Mouse (Mus musculus) Patski (cell line): ENCODE data around the gene Eng. TPM values are rescaled to one million over a fixed set of nuclear protein-coding genes. Genes with fewer than 3 reads are reported as not detected.
A peak's percentile ranks its signal among the peaks of the same experiment; 100 is the strongest.

Source experiments
- ATAC-seq: fragments of 100-300 bp; one replicate; pipeline ENCODE4 v1.8.0; 2021
- CTCF ChIA-PET: fragments of 350-600 bp; sonication (Branson Sonifier 250); formaldehyde crosslinking; loops from one replicate; lab custom pipeline; 2022; ENCODE audit warnings: inconsistent platforms; lab: Charles Lee
- POLR2A ChIA-PET: fragments of 350-600 bp; sonication (Branson Sonifier 250); formaldehyde crosslinking; loops from one replicate; lab custom pipeline; 2022; ENCODE audit warnings: antibody characterized with exemption, inconsistent platforms; lab: Charles Lee
- DNase-seq: peaks from one replicate; pipeline ENCODE4 v3.0.0-alpha.2; 2011; ENCODE audit warnings: low read depth, low spot score
- H3K27me3 ChIP-seq: fragments of 371-371 bp; one replicate; pipeline ENCODE4 v1.5.1; 2021
- CTCF ChIP-seq: fragments of 100-300 bp; IDR thresholded peaks from one replicate; pipeline ENCODE4 v1.5.1; 2021
- in situ Hi-C: fragments of 300-500 bp; cut with MboI; formaldehyde crosslinking; loops from 3 replicates; pipeline ENCODE4 v1.11.1; 2018; ENCODE audit warnings: low pct_unique_long_range_greater_than_20kb, mixed read lengths
- polyA plus RNA-seq: library from polyadenylated mRNA; unstranded; gene quantifications from one replicate; pipeline ENCODE4 v1.2.3, GENCODE M21; 2021

Eng gene
- polyA plus RNA-seq, 1 experiment from 2014 or later = 1.5 TPM

GRCm38 (mm10) chr2:32676821-32677220, 30.4 kb downstream of the Eng start:
- no peak for DNase-seq

GRCm38 (mm10) chr2:32677683-32678082, 31.3 kb downstream of the Eng start:
- CTCF ChIA-PET = interaction anchor here (1.5 kb wide), 1 partner anchor 46 kb away, joined by 6 read pairs; no protein-coding TSS in a partner anchor

More at GRCm38 (mm10) chr2:32676821-32677220, 30.4 kb downstream of the Eng start:
- H3K27me3 ChIP-seq = no peaks in the 10 kb centered on the region
- ChIA-PET CTCF (interaction anchor here (1.5 kb wide), 1 partner anchor 45 kb away, joined by 6 read pairs; no protein-coding TSS in a partner anchor), POLR2A (no interaction called here)
- TF ChIP-seq CTCF = no peak
- ATAC-seq = no peak
- in situ Hi-C loops = no loop called here

DNA sequence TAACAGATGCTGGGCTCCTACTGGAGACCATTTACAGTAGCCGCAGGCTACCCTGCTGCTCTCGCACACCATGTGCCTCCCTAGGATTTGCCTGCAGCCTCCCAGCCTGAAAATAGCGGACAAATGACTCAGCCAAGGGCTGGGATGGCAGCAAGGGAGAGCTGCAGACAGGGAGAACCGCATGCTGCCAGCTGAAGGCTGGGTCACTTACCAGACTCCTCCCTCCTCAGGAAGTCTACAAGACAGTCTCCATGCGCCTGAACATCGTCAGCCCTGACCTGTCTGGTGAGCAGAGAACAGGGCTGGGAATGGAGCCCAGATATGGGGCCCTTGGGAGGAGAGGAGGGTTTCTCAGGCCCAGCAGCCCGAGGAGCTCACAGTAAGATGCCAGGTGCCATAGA, 33.7 kb downstream of the Eng start:
- ChIA-PET POLR2A (interaction anchor here (0.8 to 1.5 kb wide), 2 partner anchors 12 to 68 kb away, joined by 3 to 5 read pairs; no protein-coding TSS in a partner anchor), CTCF (interaction anchor here (1.1 to 2.7 kb wide), 4 partner anchors 9 to 48 kb away, joined by 3 to 17 read pairs (median 8); no protein-coding TSS in a partner anchor)
- ATAC-seq (peak; percentile 92), DNase-seq (peak; percentile 78)
- H3K27me3 ChIP-seq = no peaks in the 10 kb centered on the region
- no peak for TF ChIP-seq CTCF
- in situ Hi-C loops = no loop called here

More at GRCm38 (mm10) chr2:32677683-32678082, 31.3 kb downstream of the Eng start:
- TF ChIP-seq CTCF = no peak
- H3K27me3 ChIP-seq = no peaks in the 10 kb centered on the region
- ATAC-seq = no peak
- no peak for DNase-seq
- POLR2A ChIA-PET = interaction anchor here (0.9 kb wide), 1 partner anchor 45 kb away, joined by 3 read pairs; no protein-coding TSS in a partner anchor
- in situ Hi-C loops = no loop called here

DNA sequence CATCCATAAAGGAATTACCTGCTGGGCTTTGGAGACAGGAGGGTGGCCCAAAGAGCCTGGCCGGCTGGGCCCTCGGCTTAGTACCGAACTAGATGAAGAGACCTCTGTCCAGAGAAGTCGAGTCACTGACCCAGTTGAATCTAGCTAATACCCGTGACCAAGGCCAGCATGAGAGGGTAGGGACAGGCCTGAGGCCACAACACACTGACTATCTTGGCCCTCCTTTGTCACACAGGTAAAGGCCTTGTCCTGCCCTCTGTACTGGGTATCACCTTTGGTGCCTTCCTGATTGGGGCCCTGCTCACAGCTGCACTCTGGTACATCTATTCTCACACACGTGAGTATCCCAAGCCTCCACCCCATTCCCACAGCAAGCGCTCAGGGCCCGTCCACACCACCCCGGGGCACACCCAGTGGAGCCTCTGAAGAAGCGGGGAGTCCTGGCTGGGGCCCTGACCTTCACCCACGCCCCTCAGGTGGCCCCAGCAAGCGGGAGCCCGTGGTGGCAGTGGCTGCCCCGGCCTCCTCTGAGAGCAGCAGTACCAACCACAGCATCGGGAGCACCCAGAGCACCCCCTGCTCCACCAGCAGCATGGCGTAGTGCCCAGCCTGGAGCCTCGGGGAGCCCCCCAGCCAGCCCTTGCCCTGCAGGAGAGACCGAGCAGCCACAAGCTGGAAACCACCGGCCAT, 34.7 kb downstream of the Eng start:
- H3K27me3 ChIP-seq = no peaks in the 10 kb centered on the region
- TF ChIP-seq CTCF = no peak
- no peak for ATAC-seq
- ChIA-PET POLR2A (no interaction called here), CTCF (interaction anchor here (2.7 kb wide), 1 partner anchor 8 kb away, joined by 17 read pairs; no protein-coding TSS in a partner anchor)
- in situ Hi-C loops = no loop called here
- no peak for DNase-seq

DNA sequence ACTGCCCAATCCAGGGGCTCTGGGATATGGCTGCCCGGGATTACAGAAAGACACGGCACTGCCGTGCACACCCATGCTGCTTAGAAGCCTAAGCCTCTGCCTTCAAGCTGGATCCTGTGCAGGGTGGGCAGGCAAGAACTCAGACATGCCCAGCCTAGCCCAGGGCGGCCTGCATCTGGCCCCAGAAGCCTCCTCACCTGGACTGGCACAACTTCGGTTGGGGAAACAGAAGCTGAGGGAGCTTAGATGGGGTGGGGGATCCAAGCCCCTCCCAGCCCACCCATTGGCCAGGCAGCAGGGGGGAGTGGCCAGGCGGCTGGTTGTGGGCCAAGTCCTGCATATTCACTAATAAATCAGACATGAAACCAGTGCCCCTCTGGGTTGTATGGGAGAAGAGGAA, 35.4 kb downstream of the Eng start:
- CTCF ChIA-PET = interaction anchor here (2.7 kb wide), 1 partner anchor 7 kb away, joined by 17 read pairs; no protein-coding TSS in a partner anchor
- no peaks in the 10 kb centered on the region for H3K27me3 ChIP-seq
- POLR2A ChIA-PET = no interaction called here
- no peak for DNase-seq
- ATAC-seq = no peak
- no peak for TF ChIP-seq CTCF
- in situ Hi-C loops = no loop called here

DNA sequence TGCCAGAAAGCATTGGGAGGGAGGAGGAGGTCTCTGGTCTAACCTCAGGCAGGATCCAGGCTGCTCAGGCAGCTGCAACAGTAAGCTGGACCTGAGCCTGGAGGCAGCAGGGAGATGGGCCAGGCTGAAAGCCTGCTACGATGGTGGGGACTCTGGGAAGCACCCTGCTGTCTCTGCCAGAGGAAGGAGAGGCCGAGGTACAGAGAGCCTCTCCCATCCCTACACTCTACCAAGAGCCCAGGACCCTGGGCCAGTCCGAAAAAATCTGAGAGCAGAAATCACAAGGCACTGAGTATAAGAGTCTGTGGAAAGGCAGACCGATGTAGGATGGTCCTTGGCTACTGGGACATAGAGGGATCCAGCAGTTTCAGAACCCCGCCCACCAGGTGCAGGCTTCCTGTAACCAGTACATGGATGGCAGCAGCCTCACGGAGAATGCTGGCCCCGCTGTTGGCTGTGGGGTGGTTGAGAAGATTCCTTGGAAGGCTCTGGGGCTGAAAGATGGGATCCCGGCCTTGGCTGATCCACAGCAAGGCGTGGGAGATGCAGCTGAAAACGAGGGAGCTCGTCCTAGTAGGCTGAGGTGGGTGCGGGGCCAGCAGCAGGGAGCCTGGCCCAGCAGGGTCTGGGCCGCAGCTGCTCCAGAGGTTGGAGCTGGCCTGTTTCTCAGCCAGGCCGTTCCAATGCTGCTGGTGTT, 36.5 kb downstream of the Eng start:
- no peaks in the 10 kb centered on the region for H3K27me3 ChIP-seq
- TF ChIP-seq CTCF = no peak
- CTCF ChIA-PET = no interaction called here
- POLR2A ChIA-PET = no interaction called here
- in situ Hi-C loops = no loop called here
- DNase-seq = no peak
- no peak for ATAC-seq

GRCm38 (mm10) chr2:32683701-32684100, 37.3 kb downstream of the Eng start:
- H3K27me3 ChIP-seq = no peaks in the 10 kb centered on the region
- ATAC-seq (no peak), DNase-seq (no peak)
- POLR2A ChIA-PET = no interaction called here
- CTCF ChIA-PET = no interaction called here
- in situ Hi-C loops = no loop called here
- TF ChIP-seq CTCF = no peak

DNA sequence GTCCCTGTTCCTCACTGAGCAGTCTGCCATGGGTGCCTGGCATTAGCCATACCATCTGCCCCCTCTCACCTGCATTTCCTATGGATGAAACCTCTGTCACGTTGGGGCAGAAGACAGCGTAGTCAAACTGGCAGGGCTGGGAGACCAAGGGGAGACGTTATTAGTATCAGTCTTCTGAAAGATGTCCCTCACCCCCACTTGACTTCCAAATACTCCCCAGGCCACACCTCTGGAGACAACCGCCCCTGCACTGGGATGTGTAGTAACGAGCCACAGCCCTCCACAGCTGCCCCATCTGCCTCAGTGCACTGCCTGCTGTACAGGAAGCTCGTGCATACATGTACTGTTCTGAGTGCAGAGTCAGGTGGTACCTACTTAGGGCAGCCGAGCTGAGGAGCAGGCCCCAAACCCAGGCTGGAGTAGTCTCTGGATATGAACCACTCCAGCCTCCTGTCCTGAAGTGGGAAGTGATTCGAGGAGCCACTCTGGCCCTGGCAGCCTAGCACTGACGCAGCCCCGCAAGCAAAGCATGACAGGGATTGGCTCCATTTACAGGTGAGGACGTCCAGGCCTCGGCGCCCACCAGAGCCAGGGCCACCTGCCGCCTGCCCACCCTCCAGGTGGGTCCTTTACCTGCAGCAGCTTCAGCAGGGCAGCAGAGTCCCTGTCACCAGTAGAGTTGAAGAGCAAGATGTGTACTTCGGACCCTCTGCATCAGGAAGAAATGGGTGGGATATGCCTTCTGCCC, 38.5 kb downstream of the Eng start:
- no peak for TF ChIP-seq CTCF
- H3K27me3 ChIP-seq = no peaks in the 10 kb centered on the region
- ATAC-seq (no peak), DNase-seq (no peak)
- in situ Hi-C loops = loop anchor here (5.0 kb wide), 2 partner anchors 53 to 98 kb away; partner anchors contain the start of gene St6galnac4
- CTCF ChIA-PET = interaction anchor here (0.9 to 1.3 kb wide), 3 partner anchors 42 to 102 kb away, joined by 3 to 5 read pairs (median 3); partner anchors contain the start of gene Tor2a
- POLR2A ChIA-PET = interaction anchor here (0.5 kb wide), 1 partner anchor 47 kb away, joined by 5 read pairs; no protein-coding TSS in a partner anchor

DNA sequence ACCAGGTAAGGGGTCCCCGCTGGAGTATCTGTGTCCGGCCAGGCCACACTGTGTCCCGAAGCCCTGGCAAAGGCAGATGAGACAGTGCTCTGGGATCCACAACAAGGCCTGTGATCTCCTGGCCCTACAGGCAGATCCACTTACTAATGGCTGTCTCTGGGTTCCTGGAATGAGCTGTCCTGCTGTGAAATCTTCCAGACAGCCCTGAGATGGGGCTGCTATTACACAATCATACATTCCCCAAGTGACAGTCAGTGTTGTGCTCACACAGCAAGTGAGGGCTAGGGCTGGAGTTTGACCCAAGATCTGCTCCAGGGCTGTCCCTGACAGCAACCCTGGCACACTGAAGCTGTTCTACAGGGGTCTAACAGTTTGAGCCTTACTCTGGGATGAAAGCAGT, 39.4 kb downstream of the Eng start:
- CTCF ChIA-PET = interaction anchor here (1.0 to 2.1 kb wide), 4 partner anchors 22 to 103 kb away, joined by 4 to 24 read pairs (median 5); no protein-coding TSS in a partner anchor
- in situ Hi-C loops = loop anchor here (5.0 kb wide), 2 partner anchors 54 to 99 kb away; partner anchors contain the start of gene St6galnac4

More for the DNA sequence above, 39.4 kb downstream of the Eng start:
- no peak for TF ChIP-seq CTCF
- ATAC-seq (peak; percentile 67), DNase-seq (peak; percentile 78)
- H3K27me3 ChIP-seq = no peaks in the 10 kb centered on the region
- POLR2A ChIA-PET = no interaction called here
